Mouse (Mus musculus) left cerebral cortex, adult 2 months (tissue): ENCODE results near the gene B430218F22Rik. TPM values are rescaled to one million over a fixed set of nuclear protein-coding genes. Genes with fewer than 3 reads are reported as not detected.

Source experiments
- DNase-seq, 2 experiments: peaks; one replicate each; pipeline ENCODE4 v3.0.0; 2021 to 2022; ENCODE audit warnings: low spot score in 2 of 2, mixed read lengths in 1 of 2; ENCODE audit errors: extremely low spot score in 1 of 2
- H3K27ac ChIP-seq: fragments of 200-600 bp; 2 replicates; pipeline ENCODE4 v1.8.1; 2022
- H3K4me3 ChIP-seq: fragments of 200-600 bp; 2 replicates; pipeline ENCODE4 v1.8.1; 2022
- CTCF ChIP-seq: fragments of 200-600 bp; IDR thresholded peaks from 2 replicates; pipeline ENCODE4 v1.8.1; 2022; ENCODE audit warnings: antibody characterized with exemption, mild to moderate bottlenecking, moderate library complexity
- intact Hi-C: fragments of 180-260 bp; cut with DNase I; formaldehyde crosslinking; loops from one replicate; pipeline ENCODE4 v1.15.1; 2025
- total RNA-seq, 2 experiments: library from RNA; stranded (reverse); gene quantifications; 2 replicates each; pipeline ENCODE4 v1.2.3; 2021

B430218F22Rik gene
- total RNA-seq, 2 experiments from 2014 or later: 0.45 to 0.61 TPM

DNA sequence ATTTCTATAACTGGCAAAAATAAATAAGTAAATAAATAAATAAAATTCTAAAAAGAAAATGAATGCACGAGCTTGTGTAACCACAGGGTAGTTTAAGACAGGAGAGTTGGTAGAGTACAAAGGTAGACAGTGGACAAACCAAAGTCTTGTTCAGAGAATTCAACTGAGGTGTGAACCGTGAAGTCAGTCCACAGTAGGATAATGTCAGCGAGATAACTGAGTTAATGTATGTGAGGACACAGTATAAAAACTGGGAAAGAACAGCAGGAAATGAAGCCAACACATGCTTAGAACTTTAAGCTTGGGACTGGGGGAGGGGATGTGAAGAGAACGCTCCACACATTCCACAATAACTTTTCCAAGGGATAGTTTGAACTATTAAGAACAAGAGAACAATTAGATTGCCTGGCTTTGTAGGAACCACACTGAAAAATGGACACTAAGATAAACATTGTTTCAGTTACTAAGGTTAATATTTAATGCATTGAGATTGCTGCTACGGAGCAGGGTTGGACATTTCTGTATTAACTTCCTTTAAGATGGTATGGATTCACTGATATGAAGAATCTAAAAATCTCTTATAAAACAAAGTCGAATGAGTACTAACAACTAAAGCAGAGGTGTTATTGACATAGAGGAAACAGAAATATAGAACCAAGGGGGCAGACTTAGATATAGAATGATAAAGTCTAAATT lies 25.0 kb downstream of the B430218F22Rik start:
- Histone ChIP-seq H3K4me3 (no peak overlapping the region), H3K27ac (no peak overlapping the region)
- DNase-seq: no peak
- TF ChIP-seq CTCF: no peak
- intact Hi-C loops: no loop called here

- DNase-seq: no peak
- Histone ChIP-seq H3K4me3 (no peak overlapping the region), H3K27ac (no peak overlapping the region)
- no peak for TF ChIP-seq CTCF
- intact Hi-C loops: no loop called here
These were observed 31.7 kb downstream of the B430218F22Rik start for GRCm38 (mm10) chr13:118418163-118418562.

DNA sequence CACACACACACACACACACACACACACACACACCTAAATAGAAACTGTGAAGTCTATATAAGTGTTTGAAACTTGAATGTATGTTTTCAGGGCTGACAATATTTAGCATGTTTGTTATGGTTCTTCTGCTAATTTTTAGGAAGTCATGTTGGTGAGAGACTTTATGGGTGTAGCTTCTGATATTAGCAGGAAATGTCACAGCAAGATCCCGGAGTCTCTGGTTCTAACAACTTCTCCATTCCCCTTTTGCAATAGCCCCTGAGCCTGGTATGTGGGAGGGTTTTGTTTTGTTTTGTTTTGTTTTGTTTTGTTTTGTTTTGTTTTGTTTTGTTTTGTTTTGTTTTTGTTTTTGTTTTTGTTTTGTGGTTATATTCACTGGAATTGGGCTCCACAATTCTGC lies 34.0 kb downstream of the B430218F22Rik start:
- intact Hi-C loops: no loop called here
- Histone ChIP-seq H3K4me3 (no peak overlapping the region), H3K27ac (no peak overlapping the region)
- no peak for TF ChIP-seq CTCF
- DNase-seq: no peak

- Histone ChIP-seq H3K4me3 (no peak overlapping the region), H3K27ac (no peak overlapping the region)
- intact Hi-C loops: no loop called here
- no peak for DNase-seq
- no peak for TF ChIP-seq CTCF
These were observed 34.4 kb downstream of the B430218F22Rik start for GRCm38 (mm10) chr13:118420847-118421246.

Other genes starting within 250 kb of the B430218F22Rik start
- gene Mrps30, start 622 bp downstream of the B430218F22Rik start, total RNA-seq: 10 to 100 TPM; 17.6 to 18.7 TPM